Mouse (Mus musculus): ENCODE measurements around the gene Fgf11.

GRCm38 (mm10) chr11:69803328-69803727 lies 1.7 kb upstream of the Fgf11 start:
- no peak for TF ChIP-seq CTCF (IDR thresholded peaks at IDR 0.05; ENCODE audit: insufficient read depth, low read depth, low read length)
- TF ChIP-seq POLR2A (IDR thresholded peaks at IDR 0.05; ENCODE audit: insufficient read depth, low read depth, low read length), result no peak
